Mouse (Mus musculus) v-Abl transformed pro-B cells (cell line): Measurements from ENCODE around the gene Atxn2l.

Experiments
- in situ Hi-C, 2 experiments: fragments of 400-800 bp; cut with MboI; formaldehyde crosslinking; loops; one replicate each; pipeline ENCODE4 v1.15.1; 2025; ENCODE audit not compliant: unreplicated experiment in 2 of 2

Gene Atxn2l

GRCm38 (mm10) chr7:126494120-126494519 is 9.1 kb downstream of the Atxn2l start:
- in situ Hi-C loops = no loop called here

- in situ Hi-C loops = no loop called here
These were observed 11.3 kb downstream of the Atxn2l start for GRCm38 (mm10) chr7:126491973-126492372.

- in situ Hi-C loops = no loop called here
These were observed 12.2 kb downstream of the Atxn2l start for GRCm38 (mm10) chr7:126491005-126491404.

- in situ Hi-C loops = loop anchor here in 1 of 2 experiments (5.0 kb wide), 1 partner anchor 854 kb away; no protein-coding TSS in a partner anchor
These were observed 15.4 kb downstream of the Atxn2l start for GRCm38 (mm10) chr7:126487617-126488385.

- in situ Hi-C loops = loop anchor here in 1 of 2 experiments (5.0 kb wide), 1 partner anchor 855 kb away; no protein-coding TSS in a partner anchor
These were observed 16.2 kb downstream of the Atxn2l start, which contains the start of gene Tufm for GRCm38 (mm10) chr7:126487052-126487483. Tufm (plus strand) TSS chr7:126487361.

- in situ Hi-C loops = loop anchor here (5.0 kb wide), 1 partner anchor 45 kb away; no protein-coding TSS in a partner anchor
These were observed 20.8 kb downstream of the Atxn2l start for GRCm38 (mm10) chr7:126482392-126482871.

- in situ Hi-C loops = loop anchor here (5.0 kb wide), 1 partner anchor 46 kb away; no protein-coding TSS in a partner anchor
These were observed 21.5 kb downstream of the Atxn2l start for GRCm38 (mm10) chr7:126481699-126482098.

GRCm38 (mm10) chr7:126474993-126475581 is 28.1 kb downstream of the Atxn2l start, which contains the start of gene Sh2b1:
Sh2b1 (minus strand) TSS chr7:126475424.
- in situ Hi-C loops = loop anchor here (5.0 to 10.0 kb wide), 3 partner anchors 38 to 220 kb away; partner anchors contain the start of genes Nfatc2ip (in 2 of the 2), Bola2 (in 1 of the 2) and Slx1b (in 1 of the 2)

- in situ Hi-C loops = loop anchor here (5.0 to 10.0 kb wide), 3 partner anchors 37 to 220 kb away; partner anchors contain the start of genes Nfatc2ip (in 2 of the 2), Bola2 (in 1 of the 2) and Slx1b (in 1 of the 2)
These were observed 28.7 kb downstream of the Atxn2l start for GRCm38 (mm10) chr7:126474486-126474955.

GRCm38 (mm10) chr7:126473470-126474086 is 29.7 kb downstream of the Atxn2l start:
- in situ Hi-C loops = loop anchor here (5.0 to 10.0 kb wide), 3 partner anchors 36 to 221 kb away; partner anchors contain the start of genes Nfatc2ip (in 2 of the 2), Bola2 (in 1 of the 2) and Slx1b (in 1 of the 2)

- in situ Hi-C loops = loop anchor here (5.0 to 10.0 kb wide), 3 partner anchors 35 to 222 kb away; partner anchors contain the start of genes Nfatc2ip (in 2 of the 2), Bola2 (in 1 of the 2) and Slx1b (in 1 of the 2)
These were observed 30.5 kb downstream of the Atxn2l start for GRCm38 (mm10) chr7:126472713-126473112.

- in situ Hi-C loops = loop anchor here (5.0 to 10.0 kb wide), 3 partner anchors 35 to 222 kb away; partner anchors contain the start of genes Nfatc2ip (in 2 of the 2), Bola2 (in 1 of the 2) and Slx1b (in 1 of the 2)
These were observed 30.9 kb downstream of the Atxn2l start for GRCm38 (mm10) chr7:126472306-126472705.

GRCm38 (mm10) chr7:126471853-126472252 is 31.4 kb downstream of the Atxn2l start:
- in situ Hi-C loops = loop anchor here (5.0 to 10.0 kb wide), 3 partner anchors 35 to 223 kb away; partner anchors contain the start of genes Nfatc2ip (in 2 of the 2), Bola2 (in 1 of the 2) and Slx1b (in 1 of the 2)

- in situ Hi-C loops = loop anchor here (5.0 to 10.0 kb wide), 3 partner anchors 34 to 223 kb away; partner anchors contain the start of genes Nfatc2ip (in 2 of the 2), Bola2 (in 1 of the 2) and Slx1b (in 1 of the 2)
These were observed 31.9 kb downstream of the Atxn2l start for GRCm38 (mm10) chr7:126471361-126471760.

- in situ Hi-C loops = loop anchor here (5.0 to 10.0 kb wide), 3 partner anchors 33 to 225 kb away; partner anchors contain the start of genes Nfatc2ip (in 2 of the 2), Bola2 (in 1 of the 2) and Slx1b (in 1 of the 2)
These were observed 33.2 kb downstream of the Atxn2l start for GRCm38 (mm10) chr7:126470077-126470476.

GRCm38 (mm10) chr7:126467834-126468627 is 35.2 kb downstream of the Atxn2l start:
- in situ Hi-C loops = no loop called here

- in situ Hi-C loops = no loop called here
These were observed 36.0 kb downstream of the Atxn2l start for GRCm38 (mm10) chr7:126467271-126467670.

- in situ Hi-C loops = no loop called here
These were observed 36.5 kb downstream of the Atxn2l start for GRCm38 (mm10) chr7:126466707-126467106.

- in situ Hi-C loops = no loop called here
These were observed 37.1 kb downstream of the Atxn2l start for GRCm38 (mm10) chr7:126466116-126466515.
